Mouse (Mus musculus): ENCODE results near the gene Cmtm8. TPM values are rescaled to one million over a fixed set of nuclear protein-coding genes. Genes with fewer than 3 reads are reported as not detected.

Cmtm8 gene
- polyA plus RNA-seq, 1 experiment from 2014 or later: 24.8 TPM

DNA sequence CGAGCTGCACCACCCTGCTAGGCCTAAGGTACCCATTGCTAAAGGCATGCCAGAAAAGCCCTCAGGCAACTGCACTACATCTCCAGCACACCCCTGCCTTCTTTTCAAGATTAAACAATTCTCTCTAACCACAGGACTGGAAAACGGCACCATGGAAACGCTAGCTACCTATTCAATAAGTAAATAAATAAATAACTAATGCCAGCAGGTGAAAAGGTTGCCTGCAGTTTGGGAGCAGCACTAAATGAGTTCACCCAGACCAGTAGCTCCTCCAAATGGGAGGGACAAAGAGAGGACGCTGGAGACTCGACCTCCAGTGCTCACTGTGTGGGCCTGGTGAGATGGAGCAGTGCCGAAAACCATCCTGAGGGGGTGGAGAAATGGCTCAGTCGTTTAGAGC lies 13.6 kb downstream of the Cmtm8 start:
- DNase-seq (ENCODE audit: low spot score) (no peak), ATAC-seq (replicated peaks; ENCODE audit: low FRiP score) (no peak)
- no peak overlapping the region for H3K27ac ChIP-seq (ENCODE audit: low read depth, low read length)
- H3K36me3 ChIP-seq (ENCODE audit: control insufficient read depth, insufficient read depth, low read length): no peaks in the 10 kb centered on the region; the same call in 1 of the 2 replicates
- H3K4me2 ChIP-seq: no peak overlapping the region
- H3K9ac ChIP-seq (ENCODE audit: low read depth, low read length): no peak overlapping the region
- no peak overlapping the region for H3K4me3 ChIP-seq (ENCODE audit: low read depth, low read length)
- WGBS: 61% methylated on average over 7 of the region's 7 CpGs
- H3K9me3 ChIP-seq (ENCODE audit: control insufficient read depth, low read length): no peaks in the 10 kb centered on the region
- H3K27me3 ChIP-seq (replicated peaks; ENCODE audit: control insufficient read depth, insufficient read depth, low read length): no peaks in the 10 kb centered on the region
- no peaks in the 10 kb centered on the region; the same call in 1 of the 2 replicates for H3K4me1 ChIP-seq (replicated peaks; ENCODE audit: control insufficient read depth, insufficient read depth, low read length)

DNA sequence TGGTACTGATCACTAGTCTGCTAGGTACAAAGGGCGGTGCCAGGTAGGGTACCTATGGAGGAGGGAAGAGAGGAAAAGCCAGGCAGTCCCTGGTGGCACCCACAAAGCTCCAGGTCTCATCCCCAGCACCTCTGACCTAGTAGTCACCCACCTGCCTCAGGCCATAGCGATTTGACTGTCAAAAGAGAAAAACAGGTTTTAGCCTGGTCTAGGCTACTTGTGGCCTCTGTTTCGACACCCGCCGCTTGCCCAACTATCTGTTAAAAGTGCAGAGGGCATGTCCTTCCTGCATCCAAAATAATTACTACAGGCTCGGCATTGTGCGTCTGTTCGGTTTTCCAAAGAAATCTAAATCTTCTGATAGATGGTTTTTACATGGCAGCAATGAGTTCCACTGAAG lies 14.3 kb downstream of the Cmtm8 start:
- Histone ChIP-seq H3K36me3 (ENCODE audit: control insufficient read depth, insufficient read depth, low read length) (no peaks in the 10 kb centered on the region; the same call in 1 of the 2 replicates), H3K9me3 (ENCODE audit: control insufficient read depth, low read length) (no peaks in the 10 kb centered on the region), H3K9ac (ENCODE audit: low read depth, low read length) (no peak overlapping the region), H3K4me1 (replicated peaks; ENCODE audit: control insufficient read depth, insufficient read depth, low read length) (no peaks in the 10 kb centered on the region; the same call in 1 of the 2 replicates), H3K4me3 (ENCODE audit: low read depth, low read length) (no peak overlapping the region), H3K27ac (ENCODE audit: low read depth, low read length) (no peak overlapping the region), H3K4me2 (no peak overlapping the region), H3K27me3 (replicated peaks; ENCODE audit: control insufficient read depth, insufficient read depth, low read length) (no peaks in the 10 kb centered on the region)
- DNase-seq (ENCODE audit: low spot score) (no peak), ATAC-seq (replicated peaks; ENCODE audit: low FRiP score) (no peak)
- 84% methylated on average over 8 of the region's 8 CpGs for WGBS

DNA sequence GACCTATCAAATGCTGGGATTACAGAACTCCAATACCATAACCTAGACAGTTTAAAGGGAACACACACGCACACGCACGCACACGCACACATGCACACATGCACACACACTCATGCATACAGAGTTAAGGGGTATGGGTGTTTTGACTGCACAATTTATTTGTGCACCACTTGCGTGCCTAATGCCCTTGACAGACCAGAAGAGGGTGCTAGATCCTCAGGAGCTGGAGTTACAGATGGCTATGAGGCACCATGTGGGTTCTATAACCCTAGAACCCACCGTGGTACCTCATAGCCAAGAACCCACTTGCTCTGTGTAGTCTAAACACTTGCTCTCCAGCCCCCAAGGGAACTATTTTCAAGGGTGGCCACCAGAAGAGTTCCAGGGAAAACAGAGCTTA lies 15.6 kb downstream of the Cmtm8 start:
- H3K36me3 ChIP-seq (ENCODE audit: control insufficient read depth, insufficient read depth, low read length): no peaks in the 10 kb centered on the region; the same call in 1 of the 2 replicates
- no peak overlapping the region for H3K9ac ChIP-seq (ENCODE audit: low read depth, low read length)
- no peak overlapping the region for H3K4me3 ChIP-seq (ENCODE audit: low read depth, low read length)
- ATAC-seq (replicated peaks; ENCODE audit: low FRiP score) (no peak), DNase-seq (ENCODE audit: low spot score) (no peak)
- H3K9me3 ChIP-seq (ENCODE audit: control insufficient read depth, low read length): no peaks in the 10 kb centered on the region
- H3K27ac ChIP-seq (ENCODE audit: low read depth, low read length): no peak overlapping the region
- H3K4me2 ChIP-seq: no peak overlapping the region
- 92% methylated on average over 6 of the region's 6 CpGs for WGBS
- no peaks in the 10 kb centered on the region for H3K27me3 ChIP-seq (replicated peaks; ENCODE audit: control insufficient read depth, insufficient read depth, low read length)
- H3K4me1 ChIP-seq (replicated peaks; ENCODE audit: control insufficient read depth, insufficient read depth, low read length): no peaks in the 10 kb centered on the region; the same call in 1 of the 2 replicates

- DNase-seq (ENCODE audit: low spot score) (no peak), ATAC-seq (replicated peaks; ENCODE audit: low FRiP score) (no peak)
- H3K36me3 ChIP-seq (ENCODE audit: control insufficient read depth, insufficient read depth, low read length): no peaks in the 10 kb centered on the region
- no peak overlapping the region for H3K4me2 ChIP-seq
- H3K4me3 ChIP-seq (ENCODE audit: low read depth, low read length): no peak overlapping the region
- H3K27ac ChIP-seq (ENCODE audit: low read depth, low read length): no peak overlapping the region
- WGBS: 67% methylated on average over 1 of the region's 1 CpGs
- H3K27me3 ChIP-seq (replicated peaks; ENCODE audit: control insufficient read depth, insufficient read depth, low read length): no peaks in the 10 kb centered on the region
- no peaks in the 10 kb centered on the region for H3K9me3 ChIP-seq (ENCODE audit: control insufficient read depth, low read length)
- no peaks in the 10 kb centered on the region; the same call in 1 of the 2 replicates for H3K4me1 ChIP-seq (replicated peaks; ENCODE audit: control insufficient read depth, insufficient read depth, low read length)
- H3K9ac ChIP-seq (ENCODE audit: low read depth, low read length): no peak overlapping the region
Measured at GRCm38 (mm10) chr9:114827242-114827852, 16.6 kb downstream of the Cmtm8 start.

- WGBS: 83% methylated on average over 7 of the region's 7 CpGs
- Histone ChIP-seq H3K9ac (ENCODE audit: low read depth, low read length) (no peak overlapping the region), H3K9me3 (ENCODE audit: control insufficient read depth, low read length) (no peaks in the 10 kb centered on the region), H3K4me2 (no peak overlapping the region), H3K27ac (ENCODE audit: low read depth, low read length) (no peak overlapping the region), H3K4me1 (replicated peaks; ENCODE audit: control insufficient read depth, insufficient read depth, low read length) (no peaks in the 10 kb centered on the region), H3K4me3 (ENCODE audit: low read depth, low read length) (no peak overlapping the region), H3K36me3 (ENCODE audit: control insufficient read depth, insufficient read depth, low read length) (no peaks in the 10 kb centered on the region), H3K27me3 (replicated peaks; ENCODE audit: control insufficient read depth, insufficient read depth, low read length) (no peaks in the 10 kb centered on the region)
- DNase-seq (ENCODE audit: low spot score) (no peak), ATAC-seq (replicated peaks; ENCODE audit: low FRiP score) (no peak)
Measured at GRCm38 (mm10) chr9:114824166-114824565, 19.8 kb downstream of the Cmtm8 start.

DNA sequence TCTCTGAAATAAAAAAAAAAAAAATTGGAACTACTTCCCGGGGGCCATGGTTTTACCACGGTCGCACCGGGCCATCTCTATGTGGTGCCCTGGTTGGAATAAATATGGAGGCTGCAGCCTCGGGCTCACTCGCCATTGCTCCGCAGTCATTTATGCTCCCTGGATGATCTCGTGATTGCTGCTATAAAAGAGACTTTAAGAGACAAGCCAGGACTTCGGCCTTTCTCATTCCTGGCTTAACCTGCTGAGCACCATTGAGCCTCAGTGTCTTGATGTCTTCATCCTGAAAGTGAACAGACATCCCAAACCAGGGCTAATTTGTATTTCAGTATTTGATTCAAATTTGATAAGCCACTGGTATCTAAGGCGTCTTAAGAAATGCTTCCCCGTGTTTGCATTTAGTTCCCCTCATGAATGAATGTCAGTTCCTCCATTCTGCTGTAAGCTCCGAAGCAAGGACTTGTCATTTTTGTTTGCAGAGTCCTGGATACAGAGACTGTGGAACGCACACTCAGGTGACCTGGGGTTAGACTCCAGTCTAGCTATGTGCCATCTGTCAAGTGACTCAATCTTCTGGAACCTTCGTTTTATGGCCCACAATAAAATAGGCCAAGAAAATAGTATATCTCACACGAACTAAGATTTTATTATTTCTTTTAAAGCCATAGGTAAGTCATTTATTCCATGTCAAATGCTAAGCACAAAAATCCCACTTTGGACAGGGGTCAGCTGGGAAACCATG lies 22.2 kb downstream of the Cmtm8 start:
- Histone ChIP-seq H3K27me3 (replicated peaks; ENCODE audit: control insufficient read depth, insufficient read depth, low read length) (no peaks in the 10 kb centered on the region), H3K27ac (ENCODE audit: low read depth, low read length) (no peak overlapping the region), H3K9ac (ENCODE audit: low read depth, low read length) (no peak overlapping the region), H3K4me2 (no peak overlapping the region), H3K36me3 (ENCODE audit: control insufficient read depth, insufficient read depth, low read length) (no peaks in the 10 kb centered on the region), H3K4me1 (replicated peaks; ENCODE audit: control insufficient read depth, insufficient read depth, low read length) (no peaks in the 10 kb centered on the region), H3K4me3 (ENCODE audit: low read depth, low read length) (no peak overlapping the region), H3K9me3 (ENCODE audit: control insufficient read depth, low read length) (no peaks in the 10 kb centered on the region)
- ATAC-seq (replicated peaks; ENCODE audit: low FRiP score) (no peak), DNase-seq (ENCODE audit: low spot score) (no peak)
- 89% methylated on average over 15 of the region's 15 CpGs for WGBS

DNA sequence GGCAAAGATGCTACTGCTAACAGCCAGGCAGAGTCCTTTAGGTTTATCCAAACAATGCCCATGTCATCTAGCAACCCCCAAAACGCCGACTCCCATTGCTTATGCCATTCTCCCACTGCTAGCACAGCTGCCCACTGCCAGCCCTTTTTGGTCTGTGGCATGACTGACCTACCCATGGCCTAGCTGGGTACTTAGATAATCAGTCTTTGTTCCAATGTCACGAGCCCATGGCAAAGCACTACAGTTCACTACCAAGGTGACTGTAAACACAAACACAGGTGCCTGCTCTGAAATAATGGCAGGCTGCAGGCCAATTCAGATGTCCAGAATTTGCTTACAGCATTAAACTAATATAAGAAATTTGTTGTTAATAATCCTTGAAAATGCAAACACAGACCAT lies 25.0 kb downstream of the Cmtm8 start:
- Histone ChIP-seq H3K4me3 (ENCODE audit: low read depth, low read length) (no peak overlapping the region), H3K9me3 (ENCODE audit: control insufficient read depth, low read length) (no peaks in the 10 kb centered on the region), H3K27ac (ENCODE audit: low read depth, low read length) (no peak overlapping the region), H3K27me3 (replicated peaks; ENCODE audit: control insufficient read depth, insufficient read depth, low read length) (no peaks in the 10 kb centered on the region), H3K9ac (ENCODE audit: low read depth, low read length) (no peak overlapping the region), H3K4me2 (no peak overlapping the region), H3K4me1 (replicated peaks; ENCODE audit: control insufficient read depth, insufficient read depth, low read length) (no peaks in the 10 kb centered on the region), H3K36me3 (ENCODE audit: control insufficient read depth, insufficient read depth, low read length) (no peaks in the 10 kb centered on the region)
- WGBS: 80% methylated on average over 3 of the region's 3 CpGs
- DNase-seq (ENCODE audit: low spot score): no peak
- no peak for ATAC-seq (replicated peaks; ENCODE audit: low FRiP score)

DNA sequence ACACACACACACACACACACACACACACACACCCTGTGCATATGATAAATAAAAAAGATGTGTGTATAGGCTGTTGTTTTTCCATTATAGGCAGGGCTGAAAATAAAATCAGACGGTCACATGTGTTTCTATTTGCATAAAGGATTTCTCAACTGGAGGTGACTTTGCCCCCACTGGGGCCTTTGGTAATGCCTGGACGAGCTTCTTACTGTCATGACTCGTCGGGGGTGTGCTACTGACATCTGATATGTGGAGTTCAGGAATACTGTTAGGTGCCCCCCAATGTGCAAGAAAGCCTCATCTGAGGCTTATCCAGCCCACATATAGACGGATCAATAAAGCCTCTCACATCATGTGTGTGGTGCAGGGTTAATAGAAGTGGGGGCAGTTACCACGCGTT lies 26.9 kb downstream of the Cmtm8 start:
- DNase-seq (ENCODE audit: low spot score) (no peak), ATAC-seq (replicated peaks; ENCODE audit: low FRiP score) (no peak)
- H3K9me3 ChIP-seq (ENCODE audit: control insufficient read depth, low read length): no peaks in the 10 kb centered on the region
- H3K4me3 ChIP-seq (ENCODE audit: low read depth, low read length): no peak overlapping the region
- no peak overlapping the region for H3K27ac ChIP-seq (ENCODE audit: low read depth, low read length)
- no peak overlapping the region for H3K9ac ChIP-seq (ENCODE audit: low read depth, low read length)
- no peaks in the 10 kb centered on the region for H3K4me1 ChIP-seq (replicated peaks; ENCODE audit: control insufficient read depth, insufficient read depth, low read length)
- no peaks in the 10 kb centered on the region for H3K27me3 ChIP-seq (replicated peaks; ENCODE audit: control insufficient read depth, insufficient read depth, low read length)
- no peaks in the 10 kb centered on the region for H3K36me3 ChIP-seq (ENCODE audit: control insufficient read depth, insufficient read depth, low read length)
- 65% methylated on average over 7 of the region's 7 CpGs for WGBS
- no peak overlapping the region for H3K4me2 ChIP-seq

GRCm38 (mm10) chr9:114816121-114816520 lies 27.8 kb downstream of the Cmtm8 start:
- Histone ChIP-seq H3K27me3 (replicated peaks; ENCODE audit: control insufficient read depth, insufficient read depth, low read length) (no peaks in the 10 kb centered on the region), H3K4me2 (no peak overlapping the region), H3K27ac (ENCODE audit: low read depth, low read length) (no peak overlapping the region), H3K9me3 (ENCODE audit: control insufficient read depth, low read length) (no peaks in the 10 kb centered on the region), H3K4me1 (replicated peaks; ENCODE audit: control insufficient read depth, insufficient read depth, low read length) (peaks cover 4% of the 10 kb centered on the region; the same call in 1 of the 2 replicates), H3K4me3 (ENCODE audit: low read depth, low read length) (no peak overlapping the region), H3K9ac (ENCODE audit: low read depth, low read length) (no peak overlapping the region), H3K36me3 (ENCODE audit: control insufficient read depth, insufficient read depth, low read length) (no peaks in the 10 kb centered on the region)
- ATAC-seq (replicated peaks; ENCODE audit: low FRiP score): no peak
- no peak for DNase-seq (ENCODE audit: low spot score)
- WGBS: 88% methylated on average over 7 of the region's 7 CpGs
